Mouse (Mus musculus) adrenal gland, adult 18-20 months (tissue): ENCODE results near the gene Map3k19. TPM values are rescaled to one million over a fixed set of nuclear protein-coding genes. Genes with fewer than 3 reads are reported as not detected.
A peak's percentile ranks its signal among the peaks of the same experiment; 100 is the strongest.

Experiments used
- DNase-seq, 2 experiments: peaks; one replicate each; pipeline ENCODE4 v3.0.0; 2021 to 2022; ENCODE audit warnings: low spot score in 2 of 2
- total RNA-seq, 2 experiments: library from RNA; stranded (reverse); gene quantifications; 1 replicate in 1 of 2; 2 replicates in 1 of 2; pipeline ENCODE4 v1.2.3; 2021

Gene Map3k19
- total RNA-seq, 2 experiments from 2014 or later: 0.13 TPM

GRCm38 (mm10) chr1:127802916-127803315 is 51.9 kb downstream of the Map3k19 start:
- DNase-seq: no peak

GRCm38 (mm10) chr1:127796752-127797151 is 58.1 kb downstream of the Map3k19 start:
- DNase-seq: no peak

GRCm38 (mm10) chr1:127796341-127796740 is 58.5 kb downstream of the Map3k19 start:
- no peak for DNase-seq

- DNase-seq: no peak
Measured at GRCm38 (mm10) chr1:127795087-127795769, 59.6 kb downstream of the Map3k19 start.

GRCm38 (mm10) chr1:127793459-127793858 is 61.4 kb downstream of the Map3k19 start:
- DNase-seq: no peak

GRCm38 (mm10) chr1:127788943-127789342 is 65.9 kb downstream of the Map3k19 start:
- DNase-seq: no peak

GRCm38 (mm10) chr1:127785882-127786281 is 68.9 kb downstream of the Map3k19 start:
- no peak for DNase-seq

- DNase-seq: no peak
Measured at GRCm38 (mm10) chr1:127783862-127784261, 71.0 kb downstream of the Map3k19 start.

- no peak for DNase-seq
Measured at GRCm38 (mm10) chr1:127780849-127781248, 74.0 kb downstream of the Map3k19 start.

GRCm38 (mm10) chr1:127780142-127780541 is 74.7 kb downstream of the Map3k19 start:
- DNase-seq: no peak

- DNase-seq: no peak
Measured at GRCm38 (mm10) chr1:127778611-127779010, 76.2 kb downstream of the Map3k19 start.

GRCm38 (mm10) chr1:127776246-127776645 is 78.6 kb downstream of the Map3k19 start:
- no peak for DNase-seq

GRCm38 (mm10) chr1:127775206-127775720 is 79.6 kb downstream of the Map3k19 start:
- no peak for DNase-seq

GRCm38 (mm10) chr1:127774501-127774880 is 80.3 kb downstream of the Map3k19 start:
- no peak for DNase-seq

GRCm38 (mm10) chr1:127773803-127774500 is 80.9 kb downstream of the Map3k19 start, which contains the start of gene Ccnt2:
TSS of gene Ccnt2 (plus strand) at chr1:127774164.
- DNase-seq: peak; percentile 97 to 98

- DNase-seq: no peak
Measured at GRCm38 (mm10) chr1:127773198-127773802, 81.5 kb downstream of the Map3k19 start.

- no peak for DNase-seq
Measured at GRCm38 (mm10) chr1:127766741-127767140, 88.1 kb downstream of the Map3k19 start.

- no peak for DNase-seq
Measured at GRCm38 (mm10) chr1:127765468-127765867, 89.4 kb downstream of the Map3k19 start.
